Mouse (Mus musculus) CD4-positive helper T cell, adult 2 months (primary cell): ENCODE data around the gene Zmym1.
"Not testable (repeated sequence)": the region's sequence is repeated elsewhere in the genome, so short reads cannot be mapped to it uniquely, and the experiment has no call there.

ENCODE experiments used
- DNase-seq: peaks from one replicate; pipeline ENCODE4 v3.0.0-alpha.2; 2012; ENCODE audit warnings: low read depth, missing footprints, low spot score

The Zmym1 gene

DNA sequence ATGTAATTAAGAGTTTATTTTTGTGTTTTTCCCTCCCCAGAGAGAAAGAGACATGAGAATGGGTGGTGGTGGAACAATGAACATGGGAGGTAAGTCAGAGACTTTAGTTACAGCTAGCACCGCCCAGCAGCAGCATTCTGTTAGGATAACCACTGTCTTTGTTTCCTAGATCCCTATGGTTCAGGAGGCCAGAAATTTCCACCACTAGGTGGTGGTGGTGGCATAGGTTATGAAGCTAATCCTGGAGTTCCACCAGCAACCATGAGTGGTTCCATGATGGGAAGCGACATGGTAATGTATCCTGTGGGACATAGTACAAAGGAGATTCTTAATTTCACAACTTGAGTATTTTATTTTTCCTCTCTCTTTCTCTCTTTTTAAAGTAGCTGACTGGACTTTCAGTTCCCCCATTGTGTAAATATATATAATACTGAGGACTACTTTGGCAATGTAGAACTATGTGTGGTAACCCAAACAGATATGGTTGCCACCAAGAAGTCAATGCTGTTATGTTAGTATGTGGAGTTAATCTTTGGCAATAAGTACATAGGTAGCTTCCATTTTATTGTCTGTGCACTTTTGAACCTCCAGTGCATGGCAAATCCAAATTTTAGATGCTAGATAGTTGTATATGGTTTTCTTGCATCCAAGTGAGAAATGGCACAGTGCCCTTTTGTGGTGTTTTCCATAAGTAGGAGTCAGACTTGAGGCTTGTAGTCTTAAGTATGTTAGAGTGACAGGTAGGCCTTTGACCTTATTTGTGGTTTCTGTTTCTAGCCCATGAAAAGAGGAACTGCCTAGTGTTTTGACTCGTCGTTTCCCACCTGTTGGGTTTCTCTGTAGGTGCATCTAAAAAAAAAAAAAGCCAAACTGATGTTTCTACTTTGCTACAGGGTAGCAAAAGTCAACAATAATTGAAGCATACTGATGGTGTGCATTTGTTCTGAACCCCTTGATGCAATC is 33.4 kb downstream of the Zmym1 start:
- peak; percentile 60 for DNase-seq

DNA sequence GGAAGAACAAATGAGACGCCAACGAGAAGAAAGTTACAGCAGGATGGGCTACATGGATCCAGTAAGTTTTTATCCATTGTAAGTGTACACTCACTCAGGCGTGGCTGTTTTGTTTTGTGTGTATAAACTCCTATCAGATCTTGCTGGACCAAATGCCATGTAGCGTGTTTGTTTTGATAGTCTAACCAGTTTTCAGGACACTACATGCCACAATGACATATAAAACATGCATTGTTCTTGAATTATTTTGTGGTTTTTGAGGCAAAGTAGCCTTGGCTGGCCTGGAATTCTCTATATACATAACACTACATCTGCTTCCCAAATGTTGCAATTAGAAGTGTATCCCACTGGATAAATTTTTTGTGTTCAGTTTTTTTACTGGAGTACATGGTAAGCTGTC is 34.1 kb downstream of the Zmym1 start:
- no peak for DNase-seq

GRCm38 (mm10) chr4:127024240-127024639 is 36.7 kb downstream of the Zmym1 start:
- no peak for DNase-seq

GRCm38 (mm10) chr4:127023201-127023600 is 37.8 kb downstream of the Zmym1 start:
- peak; percentile 15 for DNase-seq

DNA sequence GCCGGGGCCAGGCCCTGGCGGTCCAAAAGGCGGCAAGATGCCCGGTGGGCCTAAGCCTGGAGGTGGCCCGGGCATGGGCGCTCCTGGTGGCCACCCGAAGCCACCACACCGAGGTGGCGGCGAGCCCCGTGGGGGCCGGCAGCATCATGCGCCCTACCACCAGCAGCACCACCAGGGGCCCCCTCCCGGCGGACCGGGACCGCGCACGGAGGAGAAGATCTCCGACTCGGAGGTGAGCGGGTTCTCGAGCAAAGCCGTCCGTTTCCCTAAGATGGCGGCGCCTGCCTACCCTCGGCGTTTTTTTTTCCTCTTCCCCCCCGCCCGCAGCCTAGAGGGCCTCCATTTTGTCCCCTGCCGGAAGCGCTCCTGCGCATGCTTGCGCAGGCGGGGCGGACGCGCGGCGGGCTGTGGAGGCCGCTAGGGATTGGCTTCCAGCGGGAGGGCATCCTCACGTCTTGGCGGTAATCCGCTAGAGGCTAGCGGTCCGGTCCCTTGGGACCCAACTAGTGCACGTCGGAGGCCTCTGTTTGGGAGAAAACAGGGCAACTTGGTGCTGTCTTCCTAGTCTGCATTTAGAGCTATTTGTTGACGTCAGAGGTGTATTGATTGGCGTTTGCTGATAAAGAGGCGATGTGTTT is 38.8 kb downstream of the Zmym1 start:
- peak; percentile 97 for DNase-seq

DNA sequence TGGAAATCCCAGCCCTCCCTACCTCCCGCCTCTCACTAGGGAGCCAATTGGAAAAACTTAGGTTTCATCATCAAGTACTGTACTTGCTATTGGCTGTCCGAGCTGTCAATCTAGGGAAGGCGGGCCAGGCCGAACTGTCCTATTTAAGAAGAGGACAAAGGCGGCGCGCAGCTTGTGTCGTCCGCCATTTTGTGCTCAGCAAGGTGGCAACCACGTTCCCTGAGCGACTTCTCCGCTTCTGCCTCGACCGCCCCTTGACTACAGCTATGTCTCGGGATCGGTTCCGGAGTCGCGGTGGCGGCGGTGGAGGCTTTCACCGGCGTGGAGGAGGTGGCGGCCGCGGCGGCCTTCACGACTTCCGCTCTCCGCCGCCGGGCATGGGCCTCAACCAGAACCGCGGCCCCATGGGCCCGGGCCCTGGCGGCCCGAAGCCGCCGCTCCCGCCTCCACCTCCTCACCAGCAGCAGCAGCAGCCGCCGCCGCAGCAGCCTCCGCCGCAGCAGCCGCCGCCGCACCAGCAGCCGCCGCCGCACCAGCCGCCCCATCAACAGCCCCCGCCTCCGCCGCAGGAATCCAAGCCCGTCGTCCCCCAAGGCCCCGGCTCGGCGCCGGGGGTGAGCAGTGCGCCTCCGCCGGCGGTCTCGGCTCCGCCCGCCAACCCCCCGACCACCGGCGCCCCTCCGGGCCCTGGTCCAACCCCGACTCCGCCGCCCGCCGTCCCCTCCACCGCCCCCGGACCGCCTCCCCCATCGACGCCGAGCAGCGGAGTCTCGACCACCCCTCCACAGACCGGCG is 39.6 kb downstream of the Zmym1 start, which contains the start of gene Sfpq:
Gene Sfpq, plus strand, starts transcription at position 174 of the 795 bp plus-strand sequence.
- DNase-seq = peak; percentile 99

GRCm38 (mm10) chr4:127020411-127021150 is 40.4 kb downstream of the Zmym1 start:
- DNase-seq = no peak

DNA sequence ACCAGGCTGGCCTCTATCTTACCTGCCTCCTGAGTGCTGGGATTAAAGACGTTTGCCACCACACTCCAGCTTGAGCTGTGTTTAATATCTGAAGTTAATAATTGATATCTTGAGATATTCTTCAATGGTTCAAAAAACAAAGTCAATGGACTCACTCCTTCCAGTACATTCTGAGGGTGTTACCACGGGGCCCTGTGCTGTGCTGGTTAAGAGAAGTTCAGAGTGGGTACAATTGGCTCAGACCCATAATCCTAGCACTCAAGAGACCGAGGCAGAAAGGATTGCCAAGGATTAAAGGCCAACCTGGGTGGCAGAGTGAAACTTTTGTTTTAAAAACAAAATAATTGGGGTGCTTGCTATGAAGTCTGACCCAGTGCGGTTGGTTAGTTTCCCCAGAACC is 44.6 kb downstream of the Zmym1 start:
- DNase-seq = no peak

GRCm38 (mm10) chr4:127015294-127015993 is 45.5 kb downstream of the Zmym1 start:
- peak; percentile 88 for DNase-seq

- no peak for DNase-seq
These were observed 55.6 kb downstream of the Zmym1 start for GRCm38 (mm10) chr4:127005113-127005936.

DNA sequence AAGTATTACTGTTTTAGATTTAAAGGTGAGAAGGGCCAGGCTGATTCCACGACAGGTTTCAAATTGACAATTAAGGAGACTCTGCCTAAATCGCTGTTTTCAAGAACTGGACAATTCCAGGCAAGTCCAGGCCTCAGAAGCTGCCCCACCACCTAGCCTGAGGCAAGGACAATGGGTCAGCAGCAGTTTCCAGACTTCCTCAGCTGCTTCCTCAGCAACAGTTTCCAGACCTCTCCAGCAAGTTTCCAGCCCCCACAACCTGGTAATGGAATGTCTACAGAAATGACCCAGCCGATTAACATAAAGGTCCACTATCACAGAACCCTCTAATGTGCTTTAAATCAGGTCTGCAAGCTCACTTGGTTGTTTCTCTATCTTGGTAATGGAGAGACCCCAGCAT is 56.6 kb downstream of the Zmym1 start:
- no peak for DNase-seq

GRCm38 (mm10) chr4:127000601-127001105 is 60.3 kb downstream of the Zmym1 start:
- DNase-seq = no peak

DNA sequence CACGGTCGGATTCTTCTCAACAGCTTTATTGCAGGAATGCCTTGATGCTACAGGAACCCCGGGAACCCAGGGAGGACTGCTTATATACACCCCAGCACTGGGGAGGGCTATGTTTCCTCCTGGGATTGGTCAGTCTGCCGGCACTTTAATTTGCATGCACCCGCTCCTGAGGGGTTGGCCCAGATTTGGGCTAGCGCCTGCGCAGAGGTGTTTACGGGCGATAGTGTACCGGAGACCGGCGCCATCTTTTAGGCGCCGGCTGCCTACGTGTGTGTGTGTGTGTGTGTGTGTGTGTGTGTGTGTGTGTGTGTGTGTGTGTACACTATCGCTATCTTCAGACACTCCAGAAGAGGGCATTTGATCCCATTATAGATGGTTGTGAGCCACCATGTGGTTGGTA is 61.6 kb downstream of the Zmym1 start:
- DNase-seq = not testable (repeated sequence)
